Mouse (Mus musculus): ENCODE results near the gene Zfr.

GRCm38 (mm10) chr15:12231462-12231861 lies 113.8 kb downstream of the Zfr start:
- no peak for TF ChIP-seq POLR2A (IDR thresholded peaks at IDR 0.05; ENCODE audit: borderline replicate concordance, extremely low read depth, low read depth, low read length)
- TF ChIP-seq CTCF (IDR thresholded peaks at IDR 0.05; ENCODE audit: insufficient read depth, low read length) = no peak
